In the genomic region with DNA sequence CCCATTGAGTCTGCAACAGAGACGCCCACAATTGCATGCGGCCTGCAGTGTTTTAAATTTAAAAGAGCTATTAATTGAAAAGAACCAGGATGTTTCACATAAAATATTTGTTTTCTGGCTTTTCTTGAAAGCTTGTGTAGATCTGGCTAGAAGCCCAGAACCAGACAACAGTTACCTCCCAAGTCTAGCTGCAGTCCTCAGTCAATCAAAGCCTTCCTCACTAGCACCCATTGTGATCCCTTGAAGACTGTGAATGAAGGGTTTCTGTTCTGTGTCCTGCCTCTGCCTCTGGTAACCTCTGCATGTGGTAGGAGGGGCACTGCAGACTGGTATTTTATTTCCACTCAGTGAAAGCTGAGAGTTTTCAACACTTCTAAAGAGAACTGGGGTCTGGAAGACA, we compare ENCODE assay signal across 32 mouse cellular contexts. TPM values are rescaled to one million over a fixed set of nuclear protein-coding genes. Genes with fewer than 3 reads are reported as not detected.
DNase-seq lines count a peak whose midpoint lies in the region; ATAC-seq and TF ChIP-seq lines count a peak whose summit lies in the region.
"Had no signal": no experiment of that assay in that cellular context is flagged by ENCODE, and none has a peak within 500 bp of the region (broad histone marks: within the 10 kb centered on the region; RNA-seq: fewer than 3 reads in every experiment).

No protein-coding gene starts in this region.

- peak; percentile 79; the same call in 1 of the 2 replicates for ATAC-seq in embryonic facial prominence, embryonic 14.5 days (ENCODE audit: low read depth)
- no peak for ATAC-seq in kidney, embryonic 15.5 days (replicated peaks; ENCODE audit: low FRiP score)
- no peak for ATAC-seq in kidney, embryonic 14.5 days (ENCODE audit: low FRiP score, low TSS enrichment)
- no peak for ATAC-seq in limb, embryonic 14.5 days (ENCODE audit: low FRiP score, low read depth)
- ATAC-seq: inflammation-experienced regulatory T-cells, adult 6 months; lung, postnatal 0 days had no signal

- H3K9me3 ChIP-seq in embryonic facial prominence, embryonic 14.5 days (ENCODE audit: control insufficient read depth, low read length), result no peaks in the 10 kb centered on the region
- no peaks in the 10 kb centered on the region for H3K9me3 ChIP-seq in embryonic facial prominence, embryonic 10.5 days
- no peaks in the 10 kb centered on the region for H3K9me3 ChIP-seq in kidney, embryonic 15.5 days (replicated peaks)
- H3K9me3 ChIP-seq in kidney, embryonic 14.5 days (ENCODE audit: control insufficient read depth, low read length), result no peaks in the 10 kb centered on the region
- no peaks in the 10 kb centered on the region for H3K9me3 ChIP-seq in limb, embryonic 14.5 days (ENCODE audit: control insufficient read depth, low read length)
- H3K9me3 ChIP-seq: heart, embryonic 13.5 days; hindbrain, embryonic 15.5 days; megakaryocyte, embryonic 14.5 days; midbrain, embryonic 12.5 days had no signal

- no peak overlapping the region for H3K27ac ChIP-seq in embryonic facial prominence, embryonic 14.5 days (replicated peaks; ENCODE audit: low read depth, low read length)
- H3K27ac ChIP-seq in embryonic facial prominence, embryonic 10.5 days (replicated peaks), result no peak overlapping the region
- 0 out of 2 replicates have a peak overlapping the region, but pooled peaks have one; percentile 45 for H3K27ac ChIP-seq in kidney, embryonic 15.5 days
- no peak overlapping the region for H3K27ac ChIP-seq in kidney, embryonic 14.5 days (ENCODE audit: low read depth, low read length)
- H3K27ac ChIP-seq in limb, embryonic 14.5 days (replicated peaks; ENCODE audit: low read depth, low read length), result no peak overlapping the region
- H3K27ac ChIP-seq: heart, embryonic 13.5 days; hindbrain, embryonic 15.5 days; midbrain, embryonic 12.5 days had no signal

- no peaks in the 10 kb centered on the region for H3K4me1 ChIP-seq in embryonic facial prominence, embryonic 14.5 days (ENCODE audit: control insufficient read depth, insufficient read depth, low read length)
- peaks cover 13% of the 10 kb centered on the region for H3K4me1 ChIP-seq in embryonic facial prominence, embryonic 10.5 days
- H3K4me1 ChIP-seq in kidney, embryonic 15.5 days, result peaks cover 5% of the 10 kb centered on the region; the same call in 1 of the 2 replicates
- no peaks in the 10 kb centered on the region for H3K4me1 ChIP-seq in kidney, embryonic 14.5 days (ENCODE audit: control insufficient read depth, insufficient read depth, low read length)
- H3K4me1 ChIP-seq in limb, embryonic 14.5 days (ENCODE audit: control insufficient read depth, insufficient read depth, low read length), result peaks cover 9% of the 10 kb centered on the region; the same call in 1 of the 2 replicates
- H3K4me1 ChIP-seq: hindbrain, embryonic 15.5 days had no signal

- H3K9ac ChIP-seq in embryonic facial prominence, embryonic 14.5 days (ENCODE audit: low read depth, low read length), result no peak overlapping the region
- no peak overlapping the region for H3K9ac ChIP-seq in kidney, embryonic 15.5 days
- H3K9ac ChIP-seq in kidney, embryonic 14.5 days (ENCODE audit: low read depth, low read length), result no peak overlapping the region
- no peak overlapping the region for H3K9ac ChIP-seq in limb, embryonic 14.5 days (ENCODE audit: low read depth, low read length, severe bottlenecking)
- H3K9ac ChIP-seq: heart, embryonic 13.5 days; hindbrain, embryonic 15.5 days; midbrain, embryonic 12.5 days had no signal

- H3K36me3 ChIP-seq in embryonic facial prominence, embryonic 14.5 days (ENCODE audit: control insufficient read depth, insufficient read depth, low read length), result 0 out of 2 replicates have a peak, but pooled peaks cover 8% of the 10 kb centered on the region
- peaks cover 3% of the 10 kb centered on the region; the same call in 1 of the 2 replicates for H3K36me3 ChIP-seq in embryonic facial prominence, embryonic 10.5 days (replicated peaks)
- no peaks in the 10 kb centered on the region for H3K36me3 ChIP-seq in kidney, embryonic 15.5 days
- H3K36me3 ChIP-seq in kidney, embryonic 14.5 days (ENCODE audit: control insufficient read depth, insufficient read depth, low read length), result no peaks in the 10 kb centered on the region
- no peaks in the 10 kb centered on the region for H3K36me3 ChIP-seq in limb, embryonic 14.5 days (ENCODE audit: control insufficient read depth, insufficient read depth, low read length)
- H3K36me3 ChIP-seq: heart, embryonic 13.5 days; hindbrain, embryonic 15.5 days had no signal

- WGBS in embryonic facial prominence, embryonic 14.5 days, result 53% methylated on average over 2 of the region's 2 CpGs
- 95% methylated on average over 2 of the region's 2 CpGs for WGBS in embryonic facial prominence, embryonic 10.5 days
- WGBS in kidney, embryonic 15.5 days, result 74% methylated on average over 2 of the region's 2 CpGs
- WGBS in kidney, embryonic 14.5 days, result 75% methylated on average over 2 of the region's 2 CpGs
- WGBS in limb, embryonic 14.5 days, result 38% methylated on average over 2 of the region's 2 CpGs

- H3K27me3 ChIP-seq in embryonic facial prominence, embryonic 14.5 days (replicated peaks; ENCODE audit: control insufficient read depth, insufficient read depth, low read length), result no peaks in the 10 kb centered on the region
- H3K27me3 ChIP-seq in embryonic facial prominence, embryonic 10.5 days (replicated peaks; ENCODE audit: low read depth, poor library complexity, severe bottlenecking), result no peaks in the 10 kb centered on the region
- H3K27me3 ChIP-seq in kidney, embryonic 15.5 days, result no peaks in the 10 kb centered on the region
- H3K27me3 ChIP-seq in kidney, embryonic 14.5 days (ENCODE audit: control insufficient read depth, insufficient read depth, low read length), result no peaks in the 10 kb centered on the region
- no peaks in the 10 kb centered on the region for H3K27me3 ChIP-seq in limb, embryonic 14.5 days (ENCODE audit: control insufficient read depth, insufficient read depth, low read length)
- H3K27me3 ChIP-seq: CH12.LX; heart, embryonic 13.5 days; hindbrain, embryonic 15.5 days; megakaryocyte, embryonic 14.5 days; midbrain, embryonic 12.5 days had no signal

- TF ChIP-seq POLR2A in limb, embryonic 14.5 days (IDR thresholded peaks at IDR 0.05; ENCODE audit: borderline replicate concordance, extremely low read depth, insufficient read depth, insufficient read length), result no peak

- no peak overlapping the region for H3K4me2 ChIP-seq in embryonic facial prominence, embryonic 14.5 days (ENCODE audit: low read depth, low read length)
- no peak overlapping the region for H3K4me2 ChIP-seq in kidney, embryonic 15.5 days
- H3K4me2 ChIP-seq in kidney, embryonic 14.5 days (replicated peaks; ENCODE audit: low read depth, low read length), result no peak overlapping the region
- H3K4me2 ChIP-seq in limb, embryonic 14.5 days (replicated peaks; ENCODE audit: low read depth, low read length, severe bottlenecking), result no peak overlapping the region
- H3K4me2 ChIP-seq: heart, embryonic 13.5 days; hindbrain, embryonic 15.5 days; liver, embryonic 11.5 days; midbrain, embryonic 12.5 days had no signal

- H3K4me3 ChIP-seq in embryonic facial prominence, embryonic 14.5 days (ENCODE audit: low read depth, low read length), result no peak overlapping the region
- no peak overlapping the region for H3K4me3 ChIP-seq in embryonic facial prominence, embryonic 10.5 days
- no peak overlapping the region for H3K4me3 ChIP-seq in kidney, embryonic 15.5 days (replicated peaks)
- no peak overlapping the region for H3K4me3 ChIP-seq in kidney, embryonic 14.5 days (ENCODE audit: low read length)
- H3K4me3 ChIP-seq in limb, embryonic 14.5 days (replicated peaks; ENCODE audit: low read length), result no peak overlapping the region
- H3K4me3 ChIP-seq: heart, embryonic 13.5 days; hindbrain, embryonic 15.5 days; megakaryocyte, embryonic 14.5 days; midbrain, embryonic 12.5 days had no signal

- DNase-seq in embryonic facial prominence, embryonic 14.5 days (ENCODE audit: low spot score), result peak; percentile 41
- no peak for DNase-seq in embryonic facial prominence, embryonic 10.5 days (ENCODE audit: low spot score)
- peak; percentile 11 for DNase-seq in NIH3T3 (ENCODE audit: low read depth)
- peak; percentile 18 for DNase-seq in limb, embryonic 14.5 days (ENCODE audit: low spot score)
- DNase-seq in cerebellum, adult 11 months, result no peak
- DNase-seq: adrenal gland, postnatal 14 days; cerebellum, adult 2 months; cerebellum, postnatal 14 days; heart, postnatal 10 days; kidney, adult 11 months; layer of hippocampus, postnatal 36 days; left cerebral cortex, postnatal 4 days; lung, postnatal 4 days had no signal

RNA-seq across cellular contexts. Expression of gene Bbs9, which starts 27.5 kb away (rescaled TPM):
- 13.2 and 13.4 TPM in 2 replicates for polyA plus RNA-seq in embryonic facial prominence, embryonic 14.5 days (2014; fragmentation: Nextera tagmentation; extraction: Ambion mirVana)
- polyA plus RNA-seq in embryonic facial prominence, embryonic 10.5 days (2016; fragmentation: Nextera tagmentation; extraction: Ambion mirVana), result 11.9 and 12.9 TPM in 2 replicates
- polyA plus RNA-seq in kidney, embryonic 15.5 days (2015; fragmentation: Nextera tagmentation; extraction: Ambion mirVana), result 12.3 and 13.0 TPM in 2 replicates
- polyA plus RNA-seq in kidney, embryonic 14.5 days (2014; fragmentation: Nextera tagmentation; extraction: Ambion mirVana), result 6.2 and 12.3 TPM in 2 replicates
- polyA plus RNA-seq in limb, embryonic 14.5 days (2012; rRNA removed), result 15.7 and 16.6 TPM in 2 replicates
- 12.7 and 14.7 TPM in 2 replicates for polyA plus RNA-seq in limb, embryonic 14.5 days (2014; fragmentation: Nextera tagmentation; extraction: Ambion mirVana)

RNA-seq across cellular contexts. Expression of gene Rp9, which starts 33.4 kb away (rescaled TPM):
- polyA plus RNA-seq in embryonic facial prominence, embryonic 14.5 days (2014; fragmentation: Nextera tagmentation; extraction: Ambion mirVana), result 60.7 and 61.5 TPM in 2 replicates
- polyA plus RNA-seq in embryonic facial prominence, embryonic 10.5 days (2016; fragmentation: Nextera tagmentation; extraction: Ambion mirVana), result 46.9 and 51.0 TPM in 2 replicates
- 64.9 and 65.5 TPM in 2 replicates for polyA plus RNA-seq in kidney, embryonic 15.5 days (2015; fragmentation: Nextera tagmentation; extraction: Ambion mirVana)
- polyA plus RNA-seq in kidney, embryonic 14.5 days (2014; fragmentation: Nextera tagmentation; extraction: Ambion mirVana), result 72.1 and 86.0 TPM in 2 replicates
- 56.7 and 89.7 TPM in 2 replicates for polyA plus RNA-seq in limb, embryonic 14.5 days (2012; rRNA removed)
- polyA plus RNA-seq in limb, embryonic 14.5 days (2014; fragmentation: Nextera tagmentation; extraction: Ambion mirVana), result 69.4 and 78.0 TPM in 2 replicates

RNA-seq across cellular contexts. Expression of gene Gm17545, which starts 48.9 kb away (rescaled TPM):
- not detected in 2 replicates for polyA plus RNA-seq in embryonic facial prominence, embryonic 14.5 days (2014; fragmentation: Nextera tagmentation; extraction: Ambion mirVana)
- polyA plus RNA-seq in embryonic facial prominence, embryonic 10.5 days (2016; fragmentation: Nextera tagmentation; extraction: Ambion mirVana), result not detected in 2 replicates
- not detected in 2 replicates for polyA plus RNA-seq in kidney, embryonic 15.5 days (2015; fragmentation: Nextera tagmentation; extraction: Ambion mirVana)
- not detected in 2 replicates for polyA plus RNA-seq in kidney, embryonic 14.5 days (2014; fragmentation: Nextera tagmentation; extraction: Ambion mirVana)
- polyA plus RNA-seq in limb, embryonic 14.5 days (2012; rRNA removed), result not detected in 2 replicates
- polyA plus RNA-seq in limb, embryonic 14.5 days (2014; fragmentation: Nextera tagmentation; extraction: Ambion mirVana), result not detected in 2 replicates
- polyA plus RNA-seq: C2C12; cerebellum, adult 2 months; cortical plate, adult 2 months; gonadal fat pad, adult 2 months; heart, embryonic 13.5 days; hindbrain, embryonic 15.5 days; inflammation-experienced regulatory T-cells, adult 6 months; kidney, embryonic 16.5 days; large intestine, adult 2 months; liver, embryonic 11.5 days; liver, embryonic 16.5 days; lung, postnatal 0 days; midbrain, embryonic 12.5 days; neural tube, embryonic 14.5 days; small intestine, adult 2 months; stomach, embryonic 14.5 days had no signal

Comparison
In these comparisons a context has a peak if more than half of its experiments do, and no peak if none do; other contexts are left out.
1. DNase-seq: peak in embryonic facial prominence, embryonic 14.5 days (single experiment), NIH3T3 (single experiment) and limb, embryonic 14.5 days (single experiment); none in embryonic facial prominence, embryonic 10.5 days (single experiment) and cerebellum, adult 11 months (single experiment).